Mouse (Mus musculus): ENCODE results near the gene D630045J12Rik. TPM values are rescaled to one million over a fixed set of nuclear protein-coding genes. Genes with fewer than 3 reads are reported as not detected.

Gene D630045J12Rik
- total and polyA plus RNA-seq, 3 experiments: 2.5 to 6.2 TPM; not detected in 1

- no peak overlapping the region for H3K4me3 ChIP-seq (ENCODE audit: control insufficient read depth in 1 of 2, insufficient read depth in 1 of 2, low read depth in 2 of 2, low read length in 2 of 2)
- no peaks in the 10 kb centered on the region for H3K79me2 ChIP-seq (ENCODE audit: control insufficient read depth, insufficient read depth, low read length, poor library complexity)
- TF ChIP-seq RCOR1 (IDR thresholded peaks at IDR 0.05; ENCODE audit: low read depth, low read length) (no peak), CTCF (IDR thresholded peaks at IDR 0.05 in 2 of 3, conservative IDR thresholded peaks at IDR 0.05 in 1 of 3; ENCODE audit: control insufficient read depth in 1 of 3, insufficient read depth in 1 of 3, low read depth in 2 of 3, low read length in 3 of 3, poor library complexity in 1 of 3, severe bottlenecking in 1 of 3) (peak in 1 of 3 experiments; percentile 13; a peak in 2 of 6 replicates)
Observed at GRCm38 (mm10) chr6:38156204-38156603, 97.6 kb downstream of the D630045J12Rik start.

DNA sequence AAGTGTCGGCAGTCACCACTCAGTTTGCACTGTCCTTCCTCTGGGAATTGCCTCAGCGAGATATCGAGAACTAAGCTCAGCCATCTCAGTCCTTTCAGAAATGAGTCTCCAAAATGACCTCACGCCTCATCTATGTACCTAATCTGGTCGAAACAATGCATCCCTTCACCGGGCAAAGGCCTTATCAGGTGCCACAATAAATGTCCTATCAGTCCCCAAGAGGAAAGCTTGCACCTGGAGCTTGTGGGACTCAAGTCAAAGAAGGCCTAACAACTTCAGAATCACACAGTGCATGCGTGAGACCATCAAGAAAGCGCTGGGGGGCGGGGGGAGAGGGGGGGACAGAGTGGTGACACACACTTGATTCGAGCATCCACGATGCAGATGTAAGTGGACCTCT, 101.5 kb downstream of the D630045J12Rik start:
- H3K4me1 ChIP-seq (ENCODE audit: control insufficient read depth in 1 of 2, insufficient read depth in 2 of 2, low read length in 2 of 2): peaks cover 0 to 3% of the 10 kb centered on the region in 2 experiments; a peak in 1 of 4 replicates
- H3K27me3 ChIP-seq (ENCODE audit: control insufficient read depth in 1 of 2, insufficient read depth in 2 of 2, low read length in 2 of 2): no peaks in the 10 kb centered on the region
- no peaks in the 10 kb centered on the region for H3K9me3 ChIP-seq (replicated peaks; ENCODE audit: insufficient read depth, low read length)
- TF ChIP-seq MYB (IDR thresholded peaks at IDR 0.05; ENCODE audit: low read depth, low read length) (no peak), USF1 (IDR thresholded peaks at IDR 0.05; ENCODE audit: low read depth, low read length) (no peak), EP300 (IDR thresholded peaks at IDR 0.05; ENCODE audit: low read depth in 1 of 2, low read length in 2 of 2) (0 out of 4 replicates have a peak, but pooled peaks of 1 of the 2 experiments have one; percentile 36), MAX (IDR thresholded peaks at IDR 0.05; ENCODE audit: low read length) (no peak), TCF12 (IDR thresholded peaks at IDR 0.05; ENCODE audit: low read depth, low read length) (0 out of 2 replicates have a peak, but pooled peaks have one; percentile 24), GABPA (IDR thresholded peaks at IDR 0.05; ENCODE audit: low read depth, low read length) (no peak), CHD1 (IDR thresholded peaks at IDR 0.05; ENCODE audit: low read depth, low read length) (no peak)
- no peaks in the 10 kb centered on the region for H3K36me3 ChIP-seq (ENCODE audit: control insufficient read depth in 1 of 2, insufficient read depth in 2 of 2, low read length in 2 of 2)
- H3K9ac ChIP-seq (ENCODE audit: control insufficient read depth, low read depth, low read length, poor library complexity, severe bottlenecking): no peak overlapping the region
- H3K27ac ChIP-seq (ENCODE audit: control insufficient read depth, low read depth, low read length): no peak overlapping the region
- no peak overlapping the region for H3K4me3 ChIP-seq (ENCODE audit: control insufficient read depth in 1 of 2, insufficient read depth in 1 of 2, low read depth in 2 of 2, low read length in 2 of 2)
- H3K79me2 ChIP-seq (ENCODE audit: control insufficient read depth, insufficient read depth, low read length, poor library complexity): no peaks in the 10 kb centered on the region
- DNase-seq (ENCODE audit: low read depth, low spot score): no peak

More at GRCm38 (mm10) chr6:38156204-38156603, 97.6 kb downstream of the D630045J12Rik start:
- Histone ChIP-seq H3K9me3 (replicated peaks; ENCODE audit: insufficient read depth, low read length) (no peaks in the 10 kb centered on the region), H3K4me1 (ENCODE audit: control insufficient read depth in 1 of 2, insufficient read depth in 2 of 2, low read length in 2 of 2) (peaks cover 2 to 3% of the 10 kb centered on the region in 2 experiments; a peak in 2 of 4 replicates), H3K9ac (ENCODE audit: control insufficient read depth, low read depth, low read length, poor library complexity, severe bottlenecking) (no peak overlapping the region), H3K36me3 (ENCODE audit: control insufficient read depth in 1 of 2, insufficient read depth in 2 of 2, low read length in 2 of 2) (no peaks in the 10 kb centered on the region), H3K27me3 (ENCODE audit: control insufficient read depth in 1 of 2, insufficient read depth in 2 of 2, low read length in 2 of 2) (no peaks in the 10 kb centered on the region), H3K27ac (ENCODE audit: control insufficient read depth, low read depth, low read length) (no peak overlapping the region)
- DNase-seq (ENCODE audit: low read depth, low spot score): peak; percentile 6

- no peak overlapping the region for H3K9ac ChIP-seq (ENCODE audit: control insufficient read depth, low read depth, low read length, poor library complexity, severe bottlenecking)
- H3K9me3 ChIP-seq (replicated peaks; ENCODE audit: insufficient read depth, low read length): no peaks in the 10 kb centered on the region
- H3K79me2 ChIP-seq (ENCODE audit: control insufficient read depth, insufficient read depth, low read length, poor library complexity): no peaks in the 10 kb centered on the region
- no peak overlapping the region for H3K27ac ChIP-seq (ENCODE audit: control insufficient read depth, low read depth, low read length)
- no peak for DNase-seq (ENCODE audit: low read depth, low spot score)
- H3K36me3 ChIP-seq (ENCODE audit: control insufficient read depth in 1 of 2, insufficient read depth in 2 of 2, low read length in 2 of 2): no peaks in the 10 kb centered on the region
- no peak overlapping the region for H3K4me3 ChIP-seq (ENCODE audit: control insufficient read depth in 1 of 2, insufficient read depth in 1 of 2, low read depth in 2 of 2, low read length in 2 of 2)
- peaks cover 0 to 3% of the 10 kb centered on the region in 2 experiments; a peak in 1 of 4 replicates for H3K4me1 ChIP-seq (ENCODE audit: control insufficient read depth in 1 of 2, insufficient read depth in 2 of 2, low read length in 2 of 2)
- TF ChIP-seq MYC (IDR thresholded peaks at IDR 0.05; ENCODE audit: low read depth, low read length) (no peak), MEF2A (IDR thresholded peaks at IDR 0.05; ENCODE audit: extremely low read depth, insufficient replicate concordance, low read depth, low read length, poor library complexity, severe bottlenecking) (no peak), EP300 (IDR thresholded peaks at IDR 0.05; ENCODE audit: low read depth in 1 of 2, low read length in 2 of 2) (no peak), JUND (IDR thresholded peaks at IDR 0.05; ENCODE audit: low read depth, low read length) (no peak), NRF1 (IDR thresholded peaks at IDR 0.05; ENCODE audit: insufficient read depth, low read depth, low read length, poor library complexity, severe bottlenecking) (no peak), MAFK (IDR thresholded peaks at IDR 0.05; ENCODE audit: borderline replicate concordance, low read depth, low read length) (no peak), UBTF (IDR thresholded peaks at IDR 0.05; ENCODE audit: borderline replicate concordance, insufficient read depth, low read depth, low read length) (no peak), MAZ (IDR thresholded peaks at IDR 0.05; ENCODE audit: low read depth, low read length) (no peak), ZC3H11A (IDR thresholded peaks at IDR 0.05; ENCODE audit: low read depth, low read length) (no peak), USF1 (IDR thresholded peaks at IDR 0.05; ENCODE audit: low read depth, low read length) (no peak), MXI1 (IDR thresholded peaks at IDR 0.05; ENCODE audit: low read depth, low read length) (no peak), ETS1 (IDR thresholded peaks at IDR 0.05; ENCODE audit: low read depth, low read length) (no peak)
- H3K27me3 ChIP-seq (ENCODE audit: control insufficient read depth in 1 of 2, insufficient read depth in 2 of 2, low read length in 2 of 2): no peaks in the 10 kb centered on the region
Observed at GRCm38 (mm10) chr6:38149483-38149882, 104.3 kb downstream of the D630045J12Rik start.
